Mouse (Mus musculus): ENCODE measurements around the gene Xk.
"Not testable (repeated sequence)": the region's sequence is repeated elsewhere in the genome, so short reads cannot be mapped to it uniquely, and the experiment has no call there.

Gene Xk

DNA sequence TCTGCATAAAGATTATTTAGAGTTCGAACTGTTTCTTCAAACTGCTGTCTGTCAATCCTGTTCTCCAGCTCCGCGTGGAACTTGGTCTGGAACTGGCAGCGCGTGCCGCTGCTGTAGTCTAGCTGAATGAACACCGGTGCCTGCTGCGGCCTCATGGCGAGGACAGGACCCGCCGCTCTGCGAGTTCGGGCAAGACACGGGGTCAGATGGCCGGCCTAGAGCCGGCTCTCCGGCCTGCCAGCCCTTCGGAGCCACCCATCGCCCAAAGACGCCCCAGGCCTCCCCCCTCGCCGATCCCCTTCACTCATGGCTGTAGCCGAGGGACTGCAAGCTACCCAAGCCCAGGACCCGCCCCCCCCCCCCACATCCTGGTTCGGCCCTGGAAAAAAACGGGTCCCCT, 55.4 kb downstream of the Xk start:
- DNase-seq (ENCODE audit: low read depth): not testable (repeated sequence)

DNA sequence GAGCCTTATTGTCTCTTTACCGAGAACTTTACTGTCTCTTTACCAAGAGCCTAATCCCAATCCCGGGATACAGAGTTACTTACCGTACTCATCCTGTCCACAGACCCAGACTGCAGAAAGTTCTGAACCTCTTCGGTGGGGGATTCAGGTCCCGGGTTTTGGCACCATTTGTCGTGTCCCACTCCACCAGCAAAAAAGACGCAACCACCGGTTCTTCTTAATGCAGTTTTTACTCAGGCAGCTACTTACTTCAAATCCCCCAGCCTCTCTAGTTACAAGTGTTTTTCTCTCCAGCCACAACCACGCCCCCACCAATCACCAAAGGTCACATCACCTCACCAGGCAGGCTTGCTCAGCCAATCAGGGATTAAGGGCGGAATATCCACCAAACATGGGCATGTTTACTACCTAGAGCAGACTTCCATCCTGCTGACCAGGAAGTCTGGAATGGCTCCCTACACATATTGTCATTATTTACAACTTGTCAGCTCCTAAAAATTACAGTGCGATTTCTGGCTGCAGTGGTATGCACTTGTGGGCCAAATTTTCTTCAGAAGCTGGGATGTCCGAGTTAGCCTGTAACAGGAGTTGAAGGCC, 59.9 kb downstream of the Xk start:
- DNase-seq (ENCODE audit: low read depth): peak; percentile 9

DNA sequence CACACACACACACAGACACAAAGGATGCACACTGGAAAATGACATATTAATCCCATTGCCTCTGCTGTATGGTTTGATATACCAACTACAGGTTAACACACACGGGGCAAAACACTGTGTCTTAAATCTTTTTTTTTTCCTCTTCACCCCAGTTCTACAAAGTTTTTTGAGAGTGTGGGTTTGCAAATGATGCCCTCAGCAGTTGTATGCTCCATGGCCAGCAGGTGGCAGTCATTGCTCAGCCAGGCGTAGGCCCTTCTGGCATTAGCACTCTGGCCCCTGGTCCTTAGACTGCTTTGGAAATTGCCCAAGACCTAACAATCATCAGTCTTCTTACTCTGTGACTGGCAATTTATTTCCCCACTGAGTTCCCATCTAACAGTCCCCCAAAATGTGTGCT, 60.5 kb downstream of the Xk start:
- DNase-seq (ENCODE audit: low read depth): not testable (repeated sequence)

DNA sequence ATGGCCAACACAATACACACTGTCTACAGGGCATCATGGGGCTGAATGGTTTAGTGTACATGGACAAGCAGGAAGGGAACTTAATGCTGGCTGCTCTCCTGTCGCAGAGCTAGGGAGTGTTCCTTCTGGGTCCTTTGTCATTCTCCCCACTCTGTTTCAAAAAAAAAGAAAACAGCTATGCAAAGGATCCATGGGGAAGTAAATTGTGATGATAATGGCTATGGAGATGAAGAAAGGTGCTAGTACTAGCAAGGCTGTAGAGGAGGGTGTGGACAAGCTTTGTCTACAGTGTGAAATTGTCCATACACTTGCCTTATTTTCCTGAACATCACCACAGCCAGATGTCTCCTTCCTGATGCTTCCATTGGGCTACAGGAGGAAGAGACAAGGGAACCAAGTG, 62.4 kb downstream of the Xk start:
- DNase-seq (ENCODE audit: low read depth): not testable (repeated sequence)

DNA sequence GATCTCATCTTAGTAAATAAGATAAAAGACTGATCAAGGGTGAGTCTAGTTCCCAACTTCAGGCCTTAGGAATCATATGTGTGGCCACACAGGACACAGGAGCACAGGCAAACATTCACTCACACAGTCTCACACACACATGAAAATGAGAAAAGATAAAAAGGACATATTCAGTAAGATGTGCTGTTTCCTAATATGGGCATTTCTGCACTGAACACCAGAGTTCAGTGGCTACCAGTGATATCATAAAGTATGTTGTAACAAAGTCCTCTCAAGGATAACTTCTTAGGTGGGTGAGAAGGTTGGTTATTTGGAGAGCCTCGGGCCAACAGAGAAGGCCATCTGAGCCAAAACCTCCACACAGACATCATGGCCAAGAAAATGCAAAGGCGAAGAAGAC, 77.8 kb downstream of the Xk start, which contains the start of gene H2al1k:
Gene H2al1k (plus strand): TSS at position 301 of the 400 bp plus-strand sequence.
- not testable (repeated sequence) for DNase-seq (ENCODE audit: low read depth)

Data from fibroblast of lung, adult 2 months (primary cell).